In genomic region chr5:38557811-38558210, GRCm38 (mm10) we compare ENCODE assay signal across 31 mouse cellular contexts. TPM values are rescaled to one million over a fixed set of nuclear protein-coding genes. Genes with fewer than 3 reads are reported as not detected.
DNase-seq lines count a peak whose midpoint lies in the region; ATAC-seq and TF ChIP-seq lines count a peak whose summit lies in the region.
"Had no signal": no experiment of that assay in that cellular context is flagged by ENCODE, and none has a peak within 500 bp of the region (broad histone marks: within the 10 kb centered on the region; RNA-seq: fewer than 3 reads in every experiment).

No protein-coding gene starts in this region.

- 0 out of 2 replicates have a peak overlapping the region, but pooled peaks have one; percentile 16 for H3K27ac ChIP-seq in intestine, postnatal 0 days (ENCODE audit: low read depth, low read length)
- no peak overlapping the region for H3K27ac ChIP-seq in intestine, embryonic 16.5 days (ENCODE audit: low read length)
- peak overlapping the region; percentile 39 for H3K27ac ChIP-seq in limb, embryonic 15.5 days
- H3K27ac ChIP-seq: heart, embryonic 10.5 days; hindbrain, embryonic 13.5 days; kidney, embryonic 15.5 days; liver, embryonic 13.5 days had no signal

- H3K36me3 ChIP-seq in intestine, postnatal 0 days (ENCODE audit: control insufficient read depth, insufficient read depth) = peaks cover 50% of the 10 kb centered on the region
- peaks cover 11% of the 10 kb centered on the region; the same call in 1 of the 2 replicates for H3K36me3 ChIP-seq in intestine, embryonic 16.5 days (ENCODE audit: control insufficient read depth, insufficient read depth, low read length)
- H3K36me3 ChIP-seq in limb, embryonic 15.5 days = peaks cover 51% of the 10 kb centered on the region

- no peak overlapping the region for H3K9ac ChIP-seq in intestine, postnatal 0 days (ENCODE audit: low read depth, low read length)
- no peak overlapping the region for H3K9ac ChIP-seq in intestine, embryonic 16.5 days (ENCODE audit: low read depth, low read length)
- no peak overlapping the region for H3K9ac ChIP-seq in limb, embryonic 15.5 days
- H3K9ac ChIP-seq: forebrain, postnatal 0 days; kidney, embryonic 15.5 days; limb, embryonic 13.5 days; liver, embryonic 13.5 days had no signal

- peak; percentile 34 for DNase-seq in cerebellum, adult 11 months
- peak; percentile 28 for DNase-seq in right cerebral cortex, adult 18-20 months
- DNase-seq in right cerebral cortex, postnatal 4 days = no peak
- DNase-seq in ovary, postnatal 10 days (ENCODE audit: low spot score) = no peak
- DNase-seq: adrenal gland, adult 2 months; adrenal gland, postnatal 36 days; forebrain, postnatal 0 days; gastrocnemius, postnatal 25 days; heart, adult 11 months; heart, postnatal 4 days; kidney, adult 18-20 months; kidney, postnatal 36 days; layer of hippocampus, postnatal 36 days; liver, embryonic 13.5 days; lung, adult 18-20 months; lung, postnatal 4 days; midbrain, embryonic 14.5 days; retina, postnatal 1 day had no signal

- no peak overlapping the region for H3K4me2 ChIP-seq in intestine, postnatal 0 days (replicated peaks; ENCODE audit: low read depth)
- no peak overlapping the region for H3K4me2 ChIP-seq in intestine, embryonic 16.5 days (ENCODE audit: low read depth, low read length)
- no peak overlapping the region for H3K4me2 ChIP-seq in limb, embryonic 15.5 days
- H3K4me2 ChIP-seq: hindbrain, embryonic 13.5 days; kidney, embryonic 15.5 days; limb, embryonic 13.5 days; liver, embryonic 13.5 days had no signal

- 93% methylated on average over 4 of the region's 4 CpGs for WGBS in intestine, postnatal 0 days
- 96% methylated on average over 4 of the region's 4 CpGs for WGBS in intestine, embryonic 16.5 days
- 71% methylated on average over 4 of the region's 4 CpGs for WGBS in limb, embryonic 15.5 days

- no peak overlapping the region for H3K4me3 ChIP-seq in intestine, postnatal 0 days (ENCODE audit: low read depth, low read length)
- no peak overlapping the region for H3K4me3 ChIP-seq in intestine, embryonic 16.5 days (ENCODE audit: low read length)
- H3K4me3 ChIP-seq in limb, embryonic 15.5 days = no peak overlapping the region
- H3K4me3 ChIP-seq: erythroblast, embryonic 14.5 days; heart, embryonic 10.5 days; heart, embryonic 15.5 days; hindbrain, embryonic 13.5 days; kidney, embryonic 15.5 days; limb, embryonic 13.5 days; liver, embryonic 13.5 days had no signal

- 0 out of 2 replicates have a peak, but pooled peaks cover 11% of the 10 kb centered on the region for H3K4me1 ChIP-seq in intestine, postnatal 0 days (replicated peaks; ENCODE audit: control insufficient read depth, insufficient read depth, low read length)
- H3K4me1 ChIP-seq in intestine, embryonic 16.5 days (ENCODE audit: control insufficient read depth, insufficient read depth, low read length) = peaks cover 50% of the 10 kb centered on the region
- peaks cover 51% of the 10 kb centered on the region for H3K4me1 ChIP-seq in limb, embryonic 15.5 days

- no peaks in the 10 kb centered on the region for H3K27me3 ChIP-seq in intestine, postnatal 0 days (replicated peaks; ENCODE audit: control insufficient read depth, insufficient read depth, low read length)
- H3K27me3 ChIP-seq in intestine, embryonic 16.5 days (replicated peaks; ENCODE audit: control insufficient read depth, insufficient read depth, low read length) = no peaks in the 10 kb centered on the region
- no peaks in the 10 kb centered on the region for H3K27me3 ChIP-seq in limb, embryonic 15.5 days
- H3K27me3 ChIP-seq: CH12.LX; heart, embryonic 15.5 days; hindbrain, embryonic 13.5 days; kidney, embryonic 15.5 days; limb, embryonic 13.5 days; liver, embryonic 13.5 days had no signal

- no peak for TF ChIP-seq CTCF in intestine, postnatal 0 days (IDR thresholded peaks at IDR 0.05; ENCODE audit: low read depth)

- no peaks in the 10 kb centered on the region for H3K9me3 ChIP-seq in intestine, postnatal 0 days (ENCODE audit: control insufficient read depth)
- no peaks in the 10 kb centered on the region for H3K9me3 ChIP-seq in intestine, embryonic 16.5 days (ENCODE audit: control insufficient read depth, low read length)
- no peaks in the 10 kb centered on the region for H3K9me3 ChIP-seq in limb, embryonic 15.5 days
- H3K9me3 ChIP-seq: heart, embryonic 10.5 days; heart, embryonic 15.5 days; hindbrain, embryonic 13.5 days; kidney, embryonic 15.5 days; limb, embryonic 13.5 days; liver, embryonic 13.5 days had no signal

- no peak for ATAC-seq in cerebellum, adult (ENCODE audit: insufficient number of reproducible peaks, low FRiP score, low TSS enrichment)
- no peak for ATAC-seq in intestine, postnatal 0 days
- no peak for ATAC-seq in intestine, embryonic 16.5 days
- no peak for ATAC-seq in limb, embryonic 15.5 days (ENCODE audit: insufficient number of reproducible peaks, low FRiP score, low TSS enrichment, low read depth)
- ATAC-seq: activated CD4-positive, CD25-positive, alpha-beta regulatory T cell, adult 4 months; forebrain, postnatal 0 days; lung, postnatal 0 days had no signal

RNA-seq across cellular contexts. Expression of gene Wdr1, which starts 5.2 kb away (rescaled TPM):
- 173 and 176 TPM in 2 replicates for polyA plus RNA-seq in intestine, postnatal 0 days (2015; fragmentation: Nextera tagmentation; extraction: Ambion mirVana)
- polyA plus RNA-seq in intestine, embryonic 16.5 days (2015; fragmentation: Nextera tagmentation; extraction: Ambion mirVana) = 274 and 286 TPM in 2 replicates
- 222 and 245 TPM in 2 replicates for polyA plus RNA-seq in limb, embryonic 15.5 days (2015; fragmentation: Nextera tagmentation; extraction: Ambion mirVana)

RNA-seq across cellular contexts. Expression of gene Slc2a9, which starts 54.9 kb away (rescaled TPM):
- 2.4 and 3.4 TPM in 2 replicates for polyA plus RNA-seq in intestine, postnatal 0 days (2015; fragmentation: Nextera tagmentation; extraction: Ambion mirVana)
- polyA plus RNA-seq in intestine, embryonic 16.5 days (2015; fragmentation: Nextera tagmentation; extraction: Ambion mirVana) = 2.5 and 2.6 TPM in 2 replicates
- polyA plus RNA-seq in limb, embryonic 15.5 days (2015; fragmentation: Nextera tagmentation; extraction: Ambion mirVana) = 0.35 and 0.68 TPM in 2 replicates

Comparison
In these comparisons a context has a peak if more than half of its experiments do, and no peak if none do; other contexts are left out.
1. DNase-seq: peak in cerebellum, adult 11 months (single experiment) and right cerebral cortex, adult 18-20 months (single experiment); none in right cerebral cortex, postnatal 4 days (single experiment) and ovary, postnatal 10 days (single experiment).